Mouse (Mus musculus) heart, postnatal 14 days (tissue): Measurements from ENCODE around the gene Pip4k2a. TPM values are rescaled to one million over a fixed set of nuclear protein-coding genes. Genes with fewer than 3 reads are reported as not detected.

Source experiments
- DNase-seq, 2 experiments: peaks; one replicate each; pipeline ENCODE4 v3.0.0; 2021 to 2022
- intact Hi-C: fragments of 180-260 bp; cut with DNase I; formaldehyde crosslinking; loops from one replicate; pipeline ENCODE4 v1.15.1; 2025
- total RNA-seq, 2 experiments: library from RNA; stranded (reverse); gene quantifications; 2 replicates each; pipeline ENCODE4 v1.2.3; 2021

Pip4k2a gene
- total RNA-seq, 2 experiments from 2014 or later, result 9.0 to 10.3 TPM

GRCm38 (mm10) chr2:18813683-18814446 lies 184.1 kb downstream of the Pip4k2a start:
- intact Hi-C loops, result no loop called here
- DNase-seq, result no peak

- intact Hi-C loops, result no loop called here
- no peak for DNase-seq
Observed at GRCm38 (mm10) chr2:18807961-18808360, 190.0 kb downstream of the Pip4k2a start.

GRCm38 (mm10) chr2:18801281-18801862 lies 196.6 kb downstream of the Pip4k2a start:
- no peak for DNase-seq
- intact Hi-C loops, result no loop called here

- no peak for DNase-seq
- intact Hi-C loops, result no loop called here
Observed at GRCm38 (mm10) chr2:18800646-18801251, 197.2 kb downstream of the Pip4k2a start.

GRCm38 (mm10) chr2:18799966-18800645 lies 197.8 kb downstream of the Pip4k2a start:
- intact Hi-C loops, result no loop called here
- DNase-seq, result peak; percentile 29 to 32

GRCm38 (mm10) chr2:18799265-18799965 lies 198.5 kb downstream of the Pip4k2a start:
- intact Hi-C loops, result no loop called here
- DNase-seq, result no peak

GRCm38 (mm10) chr2:18797776-18798175 lies 200.2 kb downstream of the Pip4k2a start:
- DNase-seq, result no peak
- intact Hi-C loops, result no loop called here

- no peak for DNase-seq
- intact Hi-C loops, result no loop called here
Observed at GRCm38 (mm10) chr2:18794261-18794660, 203.7 kb downstream of the Pip4k2a start.

Other genes starting within 250 kb of the Pip4k2a start
- gene 4930426L09Rik, start 217 bp upstream of the Pip4k2a start, total RNA-seq, result under 1 TPM in 1 of 2 experiments, not detected in 1; 0.34 TPM
- gene Armc3, start 201.2 kb upstream of the Pip4k2a start, total RNA-seq, result not detected